Mouse (Mus musculus): ENCODE results near the gene Agfg2. TPM values are rescaled to one million over a fixed set of nuclear protein-coding genes. Genes with fewer than 3 reads are reported as not detected.

Agfg2 gene
- polyA plus RNA-seq, 1 experiment from 2014 or later: 23.4 TPM

DNA sequence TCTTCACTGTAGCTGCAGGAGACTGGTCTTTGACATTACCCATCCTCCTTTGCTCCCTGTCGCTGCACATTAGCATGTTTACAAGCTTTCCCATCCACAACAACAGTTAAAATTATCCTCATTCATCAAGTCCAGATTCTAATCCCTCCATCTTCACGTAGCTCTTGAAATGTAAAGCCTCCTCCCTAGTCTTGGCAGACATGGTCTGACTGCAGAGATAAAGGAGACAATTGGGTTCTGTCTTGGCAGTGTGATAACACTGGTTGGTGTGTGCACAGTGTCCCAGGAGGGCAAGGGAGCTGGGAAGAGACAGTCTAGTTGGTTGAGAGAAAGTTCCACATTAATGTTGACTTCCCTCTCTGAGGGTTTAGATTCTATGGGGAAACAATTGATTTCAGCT lies 15.3 kb upstream of the Agfg2 start:
- Histone ChIP-seq H3K27me3 (no peaks in the 10 kb centered on the region), H3K9me3 (replicated peaks) (no peaks in the 10 kb centered on the region), H3K4me3 (no peak overlapping the region), H3K36me3 (ENCODE audit: poor library complexity, severe bottlenecking) (no peaks in the 10 kb centered on the region), H3K27ac (no peak overlapping the region), H3K4me2 (no peak overlapping the region), H3K4me1 (peaks cover 1% of the 10 kb centered on the region; the same call in 1 of the 2 replicates), H3K9ac (no peak overlapping the region)
- 68% methylated on average over 2 of the region's 2 CpGs for WGBS
- no peak for ATAC-seq

DNA sequence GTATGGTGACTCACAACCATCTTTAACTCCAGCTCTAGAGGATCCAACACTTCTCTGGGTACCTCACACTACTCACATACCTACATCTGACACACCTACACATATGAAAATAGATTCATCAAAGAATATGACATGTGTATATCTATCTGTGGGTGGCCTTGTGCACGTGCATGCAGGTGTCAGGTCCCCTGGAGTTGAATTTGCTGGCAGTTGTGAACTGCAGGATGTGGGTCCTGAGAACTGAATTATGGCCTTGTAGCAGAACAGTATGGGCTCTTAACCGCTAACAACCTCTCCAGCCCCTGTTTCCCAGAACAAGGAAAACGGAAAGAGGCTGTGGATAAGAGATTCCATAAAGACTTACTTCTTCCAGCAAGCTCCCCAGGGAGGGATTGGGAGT lies 14.6 kb upstream of the Agfg2 start:
- no peak overlapping the region for H3K4me3 ChIP-seq
- peaks cover 4% of the 10 kb centered on the region; the same call in 1 of the 2 replicates for H3K4me1 ChIP-seq
- WGBS: 73% methylated on average over 3 of the region's 3 CpGs
- no peaks in the 10 kb centered on the region for H3K36me3 ChIP-seq (ENCODE audit: poor library complexity, severe bottlenecking)
- no peaks in the 10 kb centered on the region for H3K27me3 ChIP-seq
- H3K9ac ChIP-seq: no peak overlapping the region
- no peak overlapping the region for H3K27ac ChIP-seq
- H3K4me2 ChIP-seq: no peak overlapping the region
- no peaks in the 10 kb centered on the region for H3K9me3 ChIP-seq (replicated peaks)
- no peak for ATAC-seq

DNA sequence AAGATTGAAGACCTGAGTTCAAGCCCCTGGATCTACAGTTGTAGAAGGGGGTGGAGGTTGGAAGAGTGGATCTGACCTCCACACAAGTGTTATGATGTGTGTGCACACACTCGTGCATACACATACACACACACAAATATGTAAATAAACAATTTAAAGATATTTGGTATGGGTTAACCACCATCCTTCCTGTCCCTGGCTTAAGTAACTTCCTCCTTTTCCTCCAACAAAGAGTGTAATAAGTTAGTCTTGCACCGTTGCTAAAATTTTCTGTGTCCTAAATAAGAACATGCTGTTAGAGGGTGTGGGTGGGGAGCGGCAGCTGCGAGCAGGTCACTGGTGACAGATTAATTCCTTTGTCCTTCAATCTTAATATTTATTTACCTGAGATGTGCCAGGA lies 11.4 kb upstream of the Agfg2 start:
- Histone ChIP-seq H3K27ac (no peak overlapping the region), H3K4me1 (peaks cover 4% of the 10 kb centered on the region; the same call in 1 of the 2 replicates), H3K27me3 (no peaks in the 10 kb centered on the region), H3K4me2 (no peak overlapping the region), H3K4me3 (no peak overlapping the region), H3K9me3 (replicated peaks) (no peaks in the 10 kb centered on the region), H3K9ac (no peak overlapping the region), H3K36me3 (ENCODE audit: poor library complexity, severe bottlenecking) (no peaks in the 10 kb centered on the region)
- 90% methylated on average over 4 of the region's 4 CpGs for WGBS
- ATAC-seq: no peak

DNA sequence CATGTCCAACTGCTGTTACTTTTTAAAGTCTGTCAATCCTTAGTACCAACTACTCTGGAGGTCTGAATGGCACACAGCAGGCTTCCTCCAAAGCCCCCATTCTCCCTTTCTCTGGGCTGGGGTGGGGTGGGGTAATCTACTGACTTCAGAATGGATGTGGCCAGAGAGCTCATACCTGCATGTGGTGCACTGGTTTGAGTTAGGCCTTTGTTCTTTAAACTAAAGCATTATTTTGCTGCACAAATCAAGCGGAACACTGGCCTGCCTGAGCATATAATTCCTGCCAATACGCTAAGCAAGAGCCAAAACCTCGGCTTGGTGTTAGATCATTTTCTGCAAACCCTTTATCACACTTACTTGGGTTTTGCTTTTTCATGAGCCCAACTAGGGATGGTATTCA lies 10.3 kb upstream of the Agfg2 start:
- no peak for ATAC-seq
- no peaks in the 10 kb centered on the region for H3K9me3 ChIP-seq (replicated peaks)
- H3K4me2 ChIP-seq: no peak overlapping the region
- no peak overlapping the region for H3K9ac ChIP-seq
- peaks cover 4% of the 10 kb centered on the region; the same call in 1 of the 2 replicates for H3K4me1 ChIP-seq
- H3K27ac ChIP-seq: no peak overlapping the region
- 14% methylated on average over 3 of the region's 3 CpGs for WGBS
- no peaks in the 10 kb centered on the region for H3K36me3 ChIP-seq (ENCODE audit: poor library complexity, severe bottlenecking)
- no peaks in the 10 kb centered on the region for H3K27me3 ChIP-seq
- H3K4me3 ChIP-seq: no peak overlapping the region

DNA sequence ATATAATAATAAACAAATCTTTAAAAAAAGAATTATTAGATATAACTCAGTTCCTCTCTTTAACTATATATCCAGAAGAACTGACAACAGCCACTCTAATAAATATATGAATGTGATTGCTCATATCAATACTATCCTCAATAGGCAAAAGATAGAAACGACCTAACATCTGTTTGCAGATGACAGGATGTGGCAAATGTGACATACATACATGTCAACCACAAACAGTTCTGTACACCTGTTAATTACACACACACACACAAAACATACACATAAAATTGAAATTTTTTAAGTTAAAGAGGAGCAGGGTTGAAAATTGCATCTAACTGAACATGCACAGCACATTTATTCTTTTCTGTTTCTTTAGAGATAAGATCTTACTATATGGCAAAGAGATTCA lies 7.4 kb upstream of the Agfg2 start:
- H3K27me3 ChIP-seq: no peaks in the 10 kb centered on the region
- WGBS: 84% methylated on average over 1 of the region's 1 CpGs

DNA sequence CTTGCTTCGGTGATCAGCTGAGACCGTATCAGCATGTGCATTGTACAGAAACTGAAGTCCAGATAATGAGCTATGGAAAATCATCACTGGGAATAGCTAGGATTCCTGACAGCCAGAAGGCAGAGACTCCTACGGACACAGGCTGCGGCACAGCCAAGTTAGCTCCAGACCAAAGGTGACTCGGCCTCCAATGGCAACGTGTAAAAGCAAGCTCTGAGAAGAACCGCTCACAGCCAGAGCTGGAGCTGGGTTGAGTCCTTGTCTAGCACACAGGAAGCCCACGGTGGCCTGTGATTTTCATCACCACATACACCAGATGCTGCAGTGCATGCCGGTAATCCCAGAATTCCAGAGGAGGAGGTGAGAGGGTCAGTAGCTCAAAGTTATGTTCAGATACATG lies 6.0 kb upstream of the Agfg2 start:
- WGBS: 66% methylated on average over 9 of the region's 9 CpGs
- no peak overlapping the region for H3K27ac ChIP-seq
- no peaks in the 10 kb centered on the region for H3K36me3 ChIP-seq (ENCODE audit: poor library complexity, severe bottlenecking)
- H3K9me3 ChIP-seq (replicated peaks): no peaks in the 10 kb centered on the region
- peaks cover 4% of the 10 kb centered on the region; the same call in 1 of the 2 replicates for H3K4me1 ChIP-seq
- H3K9ac ChIP-seq: no peak overlapping the region
- H3K4me3 ChIP-seq: no peak overlapping the region
- no peak for ATAC-seq
- no peak overlapping the region for H3K4me2 ChIP-seq
- H3K27me3 ChIP-seq: no peaks in the 10 kb centered on the region; the same call in 1 of the 2 replicates

More for the DNA sequence above, 7.4 kb upstream of the Agfg2 start:
- ATAC-seq: no peak
- Histone ChIP-seq H3K9ac (no peak overlapping the region), H3K4me1 (peaks cover 4% of the 10 kb centered on the region; the same call in 1 of the 2 replicates), H3K4me2 (no peak overlapping the region), H3K27ac (no peak overlapping the region), H3K9me3 (replicated peaks) (no peaks in the 10 kb centered on the region), H3K4me3 (no peak overlapping the region), H3K36me3 (ENCODE audit: poor library complexity, severe bottlenecking) (no peaks in the 10 kb centered on the region)

DNA sequence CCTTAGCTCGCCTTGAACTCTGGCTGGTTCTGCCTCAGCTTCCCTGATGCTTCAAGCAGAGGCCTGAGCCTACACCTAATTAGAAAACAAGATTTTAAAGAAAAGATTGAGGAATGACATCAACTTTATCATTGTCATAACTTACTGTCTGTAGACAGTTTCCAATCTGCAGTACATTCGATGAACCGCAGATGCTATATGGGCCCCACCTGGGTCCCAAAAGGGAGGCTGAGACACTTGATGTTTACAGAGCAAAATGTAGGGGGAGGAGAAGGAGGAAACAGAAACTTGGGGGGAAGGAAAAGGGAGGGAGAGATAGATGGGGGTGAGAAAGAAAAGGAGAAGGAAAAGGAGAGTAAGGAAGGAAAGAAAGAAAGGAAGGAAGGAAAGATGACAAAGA lies 5.4 kb upstream of the Agfg2 start:
- WGBS: 92% methylated on average over 3 of the region's 3 CpGs
- H3K27me3 ChIP-seq: no peaks in the 10 kb centered on the region; the same call in 1 of the 2 replicates
- no peaks in the 10 kb centered on the region for H3K9me3 ChIP-seq (replicated peaks)
- H3K4me3 ChIP-seq: no peak overlapping the region
- peaks cover 4% of the 10 kb centered on the region; the same call in 1 of the 2 replicates for H3K4me1 ChIP-seq
- H3K27ac ChIP-seq: no peak overlapping the region
- H3K4me2 ChIP-seq: no peak overlapping the region
- H3K9ac ChIP-seq: no peak overlapping the region
- no peaks in the 10 kb centered on the region for H3K36me3 ChIP-seq (ENCODE audit: poor library complexity, severe bottlenecking)
- ATAC-seq: no peak

DNA sequence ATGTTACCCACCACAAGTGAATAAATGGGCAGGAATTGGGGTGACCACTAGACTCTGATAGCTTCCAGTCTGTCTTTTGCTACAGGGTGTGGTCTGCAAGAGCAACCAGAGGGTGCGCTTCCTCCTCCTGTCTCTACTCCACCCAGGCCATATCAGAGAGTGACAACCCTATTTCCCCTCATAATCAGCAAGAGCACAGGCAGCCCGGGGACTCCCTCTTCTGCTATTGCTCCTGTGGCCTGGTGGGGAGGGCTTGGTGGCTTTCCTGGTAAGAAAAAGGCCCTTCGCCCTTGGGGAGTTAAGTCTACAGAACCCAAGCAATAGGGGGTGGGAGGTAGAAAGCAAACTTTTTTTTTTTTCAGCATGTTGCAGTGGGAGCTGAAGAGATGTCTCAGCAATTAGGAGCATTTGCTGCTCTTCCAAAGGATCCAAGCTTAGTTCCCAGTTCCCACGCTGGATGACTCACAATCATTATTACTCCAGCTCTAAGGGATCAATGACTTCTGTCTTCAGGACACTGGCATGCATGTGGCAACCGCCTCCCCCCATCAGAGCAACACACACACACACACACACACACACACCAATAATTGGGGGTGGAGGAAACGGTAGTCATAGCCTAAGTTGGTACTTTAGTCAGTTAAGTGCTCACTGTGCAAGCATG lies 1.7 kb upstream of the Agfg2 start:
- Histone ChIP-seq H3K9me3 (replicated peaks) (no peaks in the 10 kb centered on the region), H3K4me2 (no peak overlapping the region), H3K4me3 (no peak overlapping the region), H3K4me1 (peaks cover 20% of the 10 kb centered on the region), H3K27ac (no peak overlapping the region), H3K27me3 (no peaks in the 10 kb centered on the region; the same call in 1 of the 2 replicates), H3K36me3 (ENCODE audit: poor library complexity, severe bottlenecking) (no peaks in the 10 kb centered on the region), H3K9ac (no peak overlapping the region)
- 88% methylated on average over 6 of the region's 6 CpGs for WGBS
- no peak for ATAC-seq

DNA sequence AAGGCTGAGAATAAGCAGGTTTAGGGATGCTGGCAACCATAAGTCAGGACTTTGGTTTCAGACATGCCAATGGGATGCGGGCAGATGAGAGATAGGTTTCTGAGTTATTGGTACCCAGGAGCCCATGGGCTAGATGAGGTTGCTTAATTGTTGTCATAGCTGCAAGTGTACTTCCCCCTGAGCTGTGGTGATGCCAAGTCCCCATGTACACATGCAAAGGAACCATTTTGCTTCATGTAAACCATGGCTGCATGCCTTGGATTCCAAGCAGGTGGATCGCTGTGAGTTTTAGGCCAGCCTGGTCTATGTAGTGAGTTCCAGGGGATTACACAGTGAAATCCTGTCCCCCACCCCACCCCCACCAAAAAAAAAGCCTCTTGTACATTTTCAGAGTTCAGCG lies 1.1 kb upstream of the Agfg2 start:
- Histone ChIP-seq H3K4me2 (no peak overlapping the region), H3K27me3 (no peaks in the 10 kb centered on the region; the same call in 1 of the 2 replicates), H3K4me1 (peaks cover 20% of the 10 kb centered on the region), H3K27ac (no peak overlapping the region), H3K36me3 (ENCODE audit: poor library complexity, severe bottlenecking) (no peaks in the 10 kb centered on the region), H3K9ac (no peak overlapping the region), H3K4me3 (no peak overlapping the region), H3K9me3 (replicated peaks) (no peaks in the 10 kb centered on the region)
- no peak for ATAC-seq
- WGBS: 96% methylated on average over 3 of the region's 3 CpGs

DNA sequence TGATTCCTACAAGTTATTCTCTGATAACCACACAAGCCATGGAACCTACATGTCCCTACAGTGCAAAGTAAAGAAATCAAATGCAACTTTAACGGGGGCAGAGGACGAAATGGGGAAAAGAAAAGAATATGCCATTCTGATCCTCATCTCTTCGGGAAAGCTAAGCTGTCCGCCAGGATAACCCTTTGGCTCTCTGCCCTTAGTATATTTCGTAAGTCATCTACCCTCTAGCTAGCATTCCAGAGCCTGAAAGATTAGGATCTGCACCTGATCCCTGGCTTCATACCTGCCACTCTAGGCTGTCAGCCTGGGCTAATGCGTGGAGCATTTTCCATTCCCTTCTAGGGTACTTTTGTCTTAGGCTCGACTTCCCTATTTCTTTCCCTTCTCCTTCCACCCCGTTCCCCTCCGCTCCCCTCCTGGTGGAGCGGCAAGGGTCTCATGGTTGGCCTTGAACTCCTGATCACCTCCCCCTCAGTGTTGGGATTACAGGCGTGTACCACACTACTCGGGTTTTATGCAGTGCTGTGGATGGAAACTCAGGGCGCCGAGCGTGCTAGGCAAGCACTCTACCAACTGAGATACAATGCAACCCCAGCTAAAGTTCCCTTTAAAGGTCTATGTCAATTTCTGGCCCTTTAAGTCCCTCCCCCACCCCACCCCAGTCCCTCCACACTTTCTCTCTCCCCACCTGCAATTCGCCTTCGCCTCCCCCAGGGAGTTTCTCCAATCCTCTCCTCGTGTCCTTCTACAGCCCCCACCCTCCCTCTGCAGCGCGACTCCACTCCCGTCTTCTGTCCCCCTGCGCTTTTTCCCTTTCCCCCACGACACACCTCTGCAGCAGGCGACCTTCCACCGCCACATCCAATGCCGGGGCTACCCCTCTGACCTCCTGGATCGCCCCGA lies 885 bp downstream of the Agfg2 start:
- Histone ChIP-seq H3K4me3 (peak overlapping the region; percentile 78), H3K36me3 (ENCODE audit: poor library complexity, severe bottlenecking) (peaks cover 5% of the 10 kb centered on the region), H3K9ac (peak overlapping the region; percentile 76), H3K27ac (peak overlapping the region; percentile 75; the same call in 1 of the 2 replicates), H3K4me2 (peak overlapping the region; percentile 87), H3K27me3 (no peaks in the 10 kb centered on the region; the same call in 1 of the 2 replicates), H3K4me1 (peaks cover 20% of the 10 kb centered on the region), H3K9me3 (replicated peaks) (no peaks in the 10 kb centered on the region)
- peak; percentile 5; the same call in 1 of the 2 replicates for ATAC-seq
- WGBS: 9% methylated on average over 28 of the region's 28 CpGs

DNA sequence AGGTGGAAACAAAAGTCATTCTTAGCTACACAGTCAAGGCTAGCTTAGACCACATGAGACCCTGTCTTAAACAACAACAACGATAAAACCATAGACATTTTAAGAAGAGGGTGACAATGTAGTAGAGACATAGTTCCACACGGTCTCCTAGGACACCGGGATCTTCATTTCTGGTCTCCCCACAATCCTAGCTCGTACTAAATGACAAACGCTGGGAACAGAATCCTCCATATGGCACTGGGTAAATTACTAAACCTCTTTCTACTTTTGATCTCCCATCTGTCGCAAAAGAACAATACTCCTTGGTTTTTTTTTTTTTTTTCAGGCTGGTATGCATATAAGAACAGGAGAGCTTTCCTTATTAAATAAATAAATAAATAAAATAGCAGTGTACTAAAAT lies 2.0 kb downstream of the Agfg2 start:
- Histone ChIP-seq H3K36me3 (ENCODE audit: poor library complexity, severe bottlenecking) (peaks cover 9% of the 10 kb centered on the region), H3K4me2 (peak overlapping the region; percentile 38), H3K27me3 (no peaks in the 10 kb centered on the region; the same call in 1 of the 2 replicates), H3K9ac (peak overlapping the region; percentile 38), H3K4me1 (peaks cover 20% of the 10 kb centered on the region), H3K4me3 (0 out of 2 replicates have a peak overlapping the region, but pooled peaks have one; percentile 2), H3K9me3 (replicated peaks) (no peaks in the 10 kb centered on the region), H3K27ac (no peak overlapping the region)
- WGBS: 72% methylated on average over 6 of the region's 6 CpGs
- ATAC-seq: no peak

DNA sequence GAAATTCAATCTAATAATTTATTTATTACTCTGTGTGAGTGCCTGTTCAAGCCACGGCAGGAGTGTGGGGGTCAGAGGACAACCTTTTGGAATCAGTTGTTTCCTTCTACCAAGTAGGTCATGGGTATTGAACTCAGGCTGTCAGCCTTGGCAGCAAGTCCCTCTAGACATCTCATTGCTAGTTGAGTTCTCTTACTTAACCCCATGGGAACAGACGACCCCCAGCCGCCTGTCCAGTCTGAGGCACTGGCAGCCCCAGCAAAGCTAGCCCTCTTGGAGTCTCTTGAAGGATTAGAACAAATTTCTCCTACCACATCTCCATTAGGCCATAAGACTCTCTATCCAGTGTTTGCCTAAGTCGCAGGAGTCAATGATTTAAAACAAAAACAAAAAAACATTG lies 4.8 kb downstream of the Agfg2 start:
- H3K27ac ChIP-seq: no peak overlapping the region
- 92% methylated on average over 4 of the region's 4 CpGs for WGBS
- ATAC-seq: no peak

More for the DNA sequence above, 4.8 kb downstream of the Agfg2 start:
- Histone ChIP-seq H3K36me3 (ENCODE audit: poor library complexity, severe bottlenecking) (peaks cover 20% of the 10 kb centered on the region), H3K4me2 (no peak overlapping the region), H3K27me3 (no peaks in the 10 kb centered on the region), H3K9ac (no peak overlapping the region), H3K4me3 (no peak overlapping the region), H3K9me3 (replicated peaks) (no peaks in the 10 kb centered on the region), H3K4me1 (peaks cover 20% of the 10 kb centered on the region)

Measured in forebrain, embryonic 13.5 days (tissue).